Mouse (Mus musculus) C2C12 (cell line): ENCODE measurements at regions not wholly inside any gene's neighbourhood (a gene's known extent, or its start where the extent isn't known, plus 50 kb on each side); places are given as distances from the start of the nearest gene placed in this dataset.

Experiments used
- CTCF ChIP-seq: IDR thresholded peaks from one replicate; pipeline ENCODE4 v1.5.1; 2011; ENCODE audit not compliant: control insufficient read depth, insufficient read depth, insufficient read length
- MAX ChIP-seq: IDR thresholded peaks from one replicate; pipeline ENCODE4 v1.6.1; 2011; ENCODE audit warnings: mild to moderate bottlenecking, control low read depth
- USF1 ChIP-seq: IDR thresholded peaks from one replicate; pipeline ENCODE4 v1.6.1; 2011; ENCODE audit warnings: low read depth, mild to moderate bottlenecking, control low read depth, moderate library complexity

GRCm38 (mm10) chr5:46150825-46151224 lies 293.4 kb upstream of the Lcorl start:
- no peak for TF ChIP-seq USF1
- TF ChIP-seq CTCF, result no peak
- TF ChIP-seq MAX, result no peak
